Mouse (Mus musculus) liver, embryonic 15.5 days (tissue): ENCODE measurements around the gene Clip4. TPM values are rescaled to one million over a fixed set of nuclear protein-coding genes. Genes with fewer than 3 reads are reported as not detected.

Experiments
- ATAC-seq: fragments of 200-750 bp; cut with Nextera tagmentation; 2 replicates; pipeline ENCODE4 v1.8.0; 2017; ENCODE audit warnings: moderate number of reproducible peaks, mild to moderate bottlenecking, moderate library complexity; ENCODE audit not compliant: insufficient read depth
- H3K27ac ChIP-seq: fragments of 300-500 bp; sonication (generic); replicated peaks from 2 replicates; pipeline ENCODE4 v1.5.1; 2015; ENCODE audit warnings: mild to moderate bottlenecking, inconsistent platforms
- H3K27me3 ChIP-seq: fragments of 300-500 bp; sonication (generic); 2 replicates; pipeline ENCODE4 v1.6.1; 2015; ENCODE audit warnings: mild to moderate bottlenecking, inconsistent platforms
- H3K36me3 ChIP-seq: fragments of 300-500 bp; sonication (generic); replicated peaks from 2 replicates; pipeline ENCODE4 v1.6.1; 2015; ENCODE audit warnings: moderate library complexity, mild to moderate bottlenecking, inconsistent platforms
- H3K4me1 ChIP-seq: fragments of 300-500 bp; sonication (generic); replicated peaks from 2 replicates; pipeline ENCODE4 v1.6.1; 2015; ENCODE audit warnings: inconsistent platforms
- H3K4me2 ChIP-seq: fragments of 300-500 bp; sonication (generic); 2 replicates; pipeline ENCODE4 v1.6.1; 2015; ENCODE audit warnings: moderate library complexity, mild to moderate bottlenecking, inconsistent platforms
- H3K4me3 ChIP-seq: fragments of 300-500 bp; sonication (generic); replicated peaks from 2 replicates; pipeline ENCODE4 v1.5.1; 2015; ENCODE audit warnings: mild to moderate bottlenecking, inconsistent platforms
- H3K9ac ChIP-seq: fragments of 300-500 bp; sonication (generic); 2 replicates; pipeline ENCODE4 v1.6.1; 2015; ENCODE audit warnings: moderate library complexity, mild to moderate bottlenecking, inconsistent platforms
- H3K9me3 ChIP-seq: fragments of 300-500 bp; sonication (generic); replicated peaks from 2 replicates; pipeline ENCODE4 v1.6.1; 2016; ENCODE audit warnings: inconsistent platforms
- WGBS: fragments of 180-500 bp; shearing (Covaris S2); methylation state at CpG from one replicate; pipeline ENCODE4 v1.1.7; 2015; ENCODE audit warnings: mixed read lengths; ENCODE audit not compliant: insufficient replicate concordance; 5-methylcytosine and 5-hydroxymethylcytosine counted together
- polyA plus RNA-seq: library from polyadenylated mRNA; unstranded; fragments of >200 nt; fragmentation: Nextera tagmentation; extraction: Ambion mirVana; gene quantifications from 2 replicates; pipeline ENCODE4 v1.2.1, GENCODE M21; 2015

The Clip4 gene
- polyA plus RNA-seq, 1 experiment from 2014 or later = 0.46 TPM

- H3K4me2 ChIP-seq = no peak overlapping the region
- no peak overlapping the region for H3K4me3 ChIP-seq
- WGBS = 68% methylated on average over 3 of the region's 3 CpGs
- H3K4me1 ChIP-seq = no peaks in the 10 kb centered on the region
- no peak for ATAC-seq
- no peaks in the 10 kb centered on the region for H3K36me3 ChIP-seq
- no peak overlapping the region for H3K9ac ChIP-seq
- H3K27me3 ChIP-seq = no peaks in the 10 kb centered on the region
- H3K27ac ChIP-seq = no peak overlapping the region
- H3K9me3 ChIP-seq = no peaks in the 10 kb centered on the region
These were observed 93.9 kb downstream of the Clip4 start for GRCm38 (mm10) chr17:71862184-71862583.

DNA sequence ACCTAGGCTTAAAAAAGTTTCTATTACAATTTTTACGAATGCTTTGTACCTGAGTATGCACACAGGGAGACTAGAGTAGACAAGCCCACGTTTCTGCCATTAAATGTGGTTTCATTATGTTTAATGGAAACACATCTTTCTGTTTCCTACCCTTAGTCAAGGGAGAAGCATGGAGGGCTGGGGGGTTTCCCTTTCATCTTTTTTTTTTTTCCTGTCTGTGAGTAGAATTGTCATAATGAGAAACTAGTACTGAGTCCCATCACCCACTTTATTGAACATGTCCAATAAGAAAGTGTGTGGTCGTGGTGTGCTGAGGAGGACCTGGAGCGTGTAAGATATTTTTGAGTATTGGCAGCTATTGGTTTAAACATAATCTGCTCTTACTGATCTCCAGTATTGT is 94.6 kb downstream of the Clip4 start:
- 53% methylated on average over 4 of the region's 4 CpGs for WGBS

GRCm38 (mm10) chr17:71864039-71864438 is 95.8 kb downstream of the Clip4 start:
- no peaks in the 10 kb centered on the region for H3K9me3 ChIP-seq
- peak; percentile 57; the same call in 1 of the 2 replicates for ATAC-seq
- H3K4me3 ChIP-seq = no peak overlapping the region
- H3K27ac ChIP-seq = no peak overlapping the region
- H3K4me1 ChIP-seq = no peaks in the 10 kb centered on the region
- 68% methylated on average over 8 of the region's 8 CpGs for WGBS
- H3K4me2 ChIP-seq = no peak overlapping the region
- H3K27me3 ChIP-seq = peaks cover 10% of the 10 kb centered on the region
- no peak overlapping the region for H3K9ac ChIP-seq
- no peaks in the 10 kb centered on the region for H3K36me3 ChIP-seq

More for the DNA sequence above, 94.6 kb downstream of the Clip4 start:
- no peak overlapping the region for H3K4me3 ChIP-seq
- no peak overlapping the region for H3K9ac ChIP-seq
- no peaks in the 10 kb centered on the region for H3K4me1 ChIP-seq
- no peak overlapping the region for H3K27ac ChIP-seq
- no peaks in the 10 kb centered on the region for H3K36me3 ChIP-seq
- peaks cover under 1% of the 10 kb centered on the region; the same call in 1 of the 2 replicates for H3K27me3 ChIP-seq
- no peak for ATAC-seq
- H3K9me3 ChIP-seq = no peaks in the 10 kb centered on the region
- H3K4me2 ChIP-seq = no peak overlapping the region

DNA sequence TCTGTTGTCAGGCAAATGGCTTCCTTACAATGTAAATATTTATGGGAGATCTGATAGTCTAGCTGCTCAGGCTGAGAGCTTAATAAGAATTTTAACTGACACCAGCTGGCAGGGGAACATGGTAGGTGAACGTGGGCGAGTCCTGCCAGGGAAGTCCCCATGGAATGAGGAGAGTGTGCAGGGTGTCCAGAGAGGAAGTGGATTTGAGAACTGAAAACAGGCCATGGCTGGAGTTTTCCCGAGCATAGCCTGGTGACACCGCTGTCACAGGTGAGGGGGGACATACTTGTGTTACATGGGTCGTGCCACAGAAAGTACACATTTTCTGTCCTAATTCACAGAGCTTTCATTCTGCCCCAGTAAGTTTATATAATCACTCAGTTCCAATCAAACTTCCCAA is 97.2 kb downstream of the Clip4 start:
- no peak for ATAC-seq
- WGBS = 66% methylated on average over 5 of the region's 5 CpGs
- H3K4me1 ChIP-seq = no peaks in the 10 kb centered on the region
- H3K9me3 ChIP-seq = no peaks in the 10 kb centered on the region
- H3K27ac ChIP-seq = no peak overlapping the region
- H3K4me3 ChIP-seq = no peak overlapping the region
- H3K4me2 ChIP-seq = no peak overlapping the region
- H3K9ac ChIP-seq = no peak overlapping the region
- H3K27me3 ChIP-seq = peaks cover 19% of the 10 kb centered on the region
- no peaks in the 10 kb centered on the region for H3K36me3 ChIP-seq

DNA sequence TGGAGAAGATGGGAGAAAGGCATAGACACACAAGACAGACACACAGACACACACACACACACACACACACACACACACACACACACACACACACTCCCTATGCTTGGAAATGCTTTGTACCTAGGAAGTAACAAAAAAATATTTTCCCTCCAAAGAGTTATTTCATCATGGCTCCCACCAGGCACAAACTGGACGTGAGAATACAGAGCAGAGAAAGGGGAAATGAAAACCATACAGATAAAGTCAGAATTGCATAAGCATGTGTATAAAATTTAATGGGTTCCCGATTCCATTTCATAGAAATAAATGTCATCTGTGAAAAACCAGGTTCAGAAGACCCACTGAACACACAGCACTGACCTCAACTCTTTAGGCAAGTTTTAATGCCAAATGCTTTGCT is 99.6 kb downstream of the Clip4 start:
- H3K9ac ChIP-seq = no peak overlapping the region
- H3K4me1 ChIP-seq = no peaks in the 10 kb centered on the region
- no peak for ATAC-seq
- H3K36me3 ChIP-seq = no peaks in the 10 kb centered on the region
- WGBS = 44% methylated on average over 2 of the region's 2 CpGs
- no peak overlapping the region for H3K4me3 ChIP-seq
- no peak overlapping the region for H3K4me2 ChIP-seq
- no peaks in the 10 kb centered on the region for H3K9me3 ChIP-seq
- H3K27me3 ChIP-seq = peaks cover 19% of the 10 kb centered on the region
- no peak overlapping the region for H3K27ac ChIP-seq

- no peak for ATAC-seq
- WGBS = 79% methylated on average over 12 of the region's 12 CpGs
These were observed 100.6 kb downstream of the Clip4 start for GRCm38 (mm10) chr17:71868828-71869227.

GRCm38 (mm10) chr17:71869372-71870231 is 101.3 kb downstream of the Clip4 start:
- peak overlapping the region; percentile 37 for H3K4me3 ChIP-seq

More at GRCm38 (mm10) chr17:71868828-71869227, 100.6 kb downstream of the Clip4 start:
- no peaks in the 10 kb centered on the region for H3K36me3 ChIP-seq
- no peak overlapping the region for H3K4me3 ChIP-seq
- no peaks in the 10 kb centered on the region for H3K9me3 ChIP-seq
- peaks cover 19% of the 10 kb centered on the region for H3K27me3 ChIP-seq
- no peak overlapping the region for H3K4me2 ChIP-seq
- H3K27ac ChIP-seq = no peak overlapping the region
- no peak overlapping the region for H3K9ac ChIP-seq
- no peaks in the 10 kb centered on the region for H3K4me1 ChIP-seq

GRCm38 (mm10) chr17:71870232-71870621 is 102.0 kb downstream of the Clip4 start:
- Histone ChIP-seq H3K9ac (no peak overlapping the region), H3K9me3 (no peaks in the 10 kb centered on the region), H3K36me3 (no peaks in the 10 kb centered on the region), H3K4me3 (no peak overlapping the region), H3K27ac (no peak overlapping the region), H3K4me2 (no peak overlapping the region), H3K27me3 (peaks cover 19% of the 10 kb centered on the region), H3K4me1 (no peaks in the 10 kb centered on the region)
- no peak for ATAC-seq
- 64% methylated on average over 8 of the region's 8 CpGs for WGBS

More at GRCm38 (mm10) chr17:71869372-71870231, 101.3 kb downstream of the Clip4 start:
- peak overlapping the region; percentile 59 for H3K4me2 ChIP-seq
- H3K9ac ChIP-seq = no peak overlapping the region
- H3K9me3 ChIP-seq = no peaks in the 10 kb centered on the region
- no peaks in the 10 kb centered on the region for H3K36me3 ChIP-seq
- WGBS = 5% methylated on average over 60 of the region's 60 CpGs
- no peaks in the 10 kb centered on the region for H3K4me1 ChIP-seq
- peaks cover 19% of the 10 kb centered on the region for H3K27me3 ChIP-seq
- no peak overlapping the region for H3K27ac ChIP-seq
- ATAC-seq = no peak

DNA sequence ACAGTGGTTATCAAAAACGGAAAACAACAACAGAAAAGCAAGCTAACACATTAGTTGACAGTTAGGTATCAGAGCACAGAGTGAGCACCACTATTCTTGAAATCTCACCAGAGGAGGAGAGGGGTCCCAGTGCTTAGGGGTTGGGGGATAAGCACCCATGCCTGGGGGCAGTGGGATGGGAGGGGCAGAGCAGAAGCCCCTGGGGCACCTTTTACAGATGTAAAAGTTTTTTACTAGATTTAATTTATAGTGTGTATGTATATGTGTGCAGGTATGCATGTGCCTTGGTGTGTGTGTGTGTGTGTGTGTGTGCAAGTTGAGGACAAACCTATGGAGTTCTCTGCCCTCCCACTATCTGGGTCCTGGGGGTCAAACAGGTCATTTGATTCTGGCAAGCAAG is 102.4 kb downstream of the Clip4 start:
- Histone ChIP-seq H3K27ac (no peak overlapping the region), H3K9ac (no peak overlapping the region), H3K4me2 (no peak overlapping the region), H3K27me3 (peaks cover 19% of the 10 kb centered on the region), H3K4me3 (no peak overlapping the region), H3K9me3 (no peaks in the 10 kb centered on the region), H3K4me1 (no peaks in the 10 kb centered on the region), H3K36me3 (no peaks in the 10 kb centered on the region)
- ATAC-seq = no peak
- 61% methylated on average over 1 of the region's 1 CpGs for WGBS

- peaks cover 19% of the 10 kb centered on the region for H3K27me3 ChIP-seq
- no peak overlapping the region for H3K4me3 ChIP-seq
- H3K4me1 ChIP-seq = no peaks in the 10 kb centered on the region
- no peaks in the 10 kb centered on the region for H3K9me3 ChIP-seq
- no peak for ATAC-seq
- no peak overlapping the region for H3K27ac ChIP-seq
- H3K9ac ChIP-seq = no peak overlapping the region
- H3K36me3 ChIP-seq = no peaks in the 10 kb centered on the region
- 53% methylated on average over 7 of the region's 7 CpGs for WGBS
- H3K4me2 ChIP-seq = no peak overlapping the region
These were observed 103.7 kb downstream of the Clip4 start for GRCm38 (mm10) chr17:71871981-71872380.

GRCm38 (mm10) chr17:71872976-71873375 is 104.7 kb downstream of the Clip4 start:
- Histone ChIP-seq H3K4me3 (no peak overlapping the region), H3K27ac (no peak overlapping the region), H3K4me1 (no peaks in the 10 kb centered on the region), H3K36me3 (no peaks in the 10 kb centered on the region), H3K27me3 (peaks cover 18% of the 10 kb centered on the region), H3K9me3 (no peaks in the 10 kb centered on the region), H3K9ac (no peak overlapping the region), H3K4me2 (no peak overlapping the region)
- WGBS = 39% methylated on average over 5 of the region's 5 CpGs
- no peak for ATAC-seq
